Mouse (Mus musculus) MEL (cell line): ENCODE data around the gene Gm3448.
"Not testable (repeated sequence)": the region's sequence is repeated elsewhere in the genome, so short reads cannot be mapped to it uniquely, and the experiment has no call there.

ENCODE experiments used
- CTCF ChIP-seq, 3 experiments: IDR thresholded peaks in 2 of 3; conservative IDR thresholded peaks in 1 of 3; 2 replicates each; pipeline ENCODE4 v1.5.1; 2011 to 2012; ENCODE audit warnings: low read length in 3 of 3, low read depth in 2 of 3, mild to moderate bottlenecking in 2 of 3, improper control_type of control experiment in 1 of 3, inconsistent platforms in 1 of 3, mixed read lengths in 1 of 3, moderate library complexity in 1 of 3; ENCODE audit not compliant: control insufficient read depth in 1 of 3, insufficient read depth in 1 of 3, poor library complexity in 1 of 3, severe bottlenecking in 1 of 3
- GATA1 ChIP-seq: IDR thresholded peaks from 2 replicates; pipeline ENCODE4 v1.6.1; 2011; ENCODE audit warnings: low read depth, low read length, improper control_type of control experiment
- MAX ChIP-seq: IDR thresholded peaks from 2 replicates; pipeline ENCODE4 v1.6.1; 2011; ENCODE audit warnings: low read length, improper control_type of control experiment
- MYB ChIP-seq: IDR thresholded peaks from 2 replicates; pipeline ENCODE4 v1.6.1; 2011; ENCODE audit warnings: mild to moderate bottlenecking, low read depth, low read length, improper control_type of control experiment
- NRF1 ChIP-seq: IDR thresholded peaks from 2 replicates; pipeline ENCODE4 v1.6.1; 2014; ENCODE audit warnings: low read depth, mild to moderate bottlenecking, inconsistent platforms, low read length, improper control_type of control experiment, moderate library complexity; ENCODE audit not compliant: poor library complexity, insufficient read depth, severe bottlenecking
- POLR2A ChIP-seq, 2 experiments: IDR thresholded peaks; 2 replicates each; pipeline ENCODE4 v1.6.1; 2011 to 2012; ENCODE audit warnings: low read length in 2 of 2, mild to moderate bottlenecking in 2 of 2, control low read depth in 1 of 2, improper control_type of control experiment in 1 of 2, low read depth in 1 of 2, moderate library complexity in 1 of 2; ENCODE audit not compliant: control insufficient read depth in 1 of 2, insufficient read depth in 1 of 2, poor library complexity in 1 of 2
- POLR2AphosphoS5 ChIP-seq: IDR thresholded peaks from 2 replicates; pipeline ENCODE4 v1.6.1; 2012; ENCODE audit warnings: low read depth, borderline replicate concordance, mild to moderate bottlenecking, inconsistent platforms, low read length, moderate library complexity, mixed read lengths
- RAD21 ChIP-seq: IDR thresholded peaks from 2 replicates; pipeline ENCODE4 v1.6.1; 2011; ENCODE audit warnings: mild to moderate bottlenecking, low read depth, low read length, improper control_type of control experiment
- ZKSCAN1 ChIP-seq: IDR thresholded peaks from 2 replicates; pipeline ENCODE4 v1.6.1; 2012; ENCODE audit warnings: low read depth, mild to moderate bottlenecking, inconsistent platforms, low read length, improper control_type of control experiment, moderate library complexity

- TF ChIP-seq MAX; CTCF (IDR thresholded peaks at IDR 0.05 in 2 of 3, conservative IDR thresholded peaks at IDR 0.05 in 1 of 3; ENCODE audit: control insufficient read depth in 1 of 3, insufficient read depth in 1 of 3, low read depth in 2 of 3, low read length in 3 of 3, poor library complexity in 1 of 3, severe bottlenecking in 1 of 3); NRF1; MYB; ZKSCAN1; POLR2AphosphoS5; POLR2A (IDR thresholded peaks at IDR 0.05; ENCODE audit: control insufficient read depth in 1 of 2, insufficient read depth in 1 of 2, low read depth in 1 of 2, low read length in 2 of 2, poor library complexity in 1 of 2); RAD21; GATA1: not testable (repeated sequence)
These were observed 17.4 kb downstream of the Gm3448 start for GRCm38 (mm10) chr17:15023878-15024492.
